Mouse (Mus musculus) thymus, adult 2 months (tissue): ENCODE data around the gene Olfr67.

Experiments used
- CTCF ChIP-seq: fragments of 200-500 bp; IDR thresholded peaks from 2 replicates; pipeline ENCODE4 v1.5.1; 2012; ENCODE audit warnings: mild to moderate bottlenecking, control low read depth, low read length, moderate library complexity, borderline replicate concordance; ENCODE audit not compliant: control insufficient read depth, poor library complexity, insufficient read depth; ENCODE audit errors: extremely low read depth
- POLR2A ChIP-seq: fragments of 200-500 bp; IDR thresholded peaks from 2 replicates; pipeline ENCODE4 v1.6.1; 2012; ENCODE audit warnings: mild to moderate bottlenecking, low read length, control low read depth, moderate library complexity; ENCODE audit not compliant: control insufficient read depth, poor library complexity, insufficient read depth; ENCODE audit errors: extremely low read depth

GRCm38 (mm10) chr7:103792669-103793388 is 1.2 kb upstream of the Olfr67 start:
- TF ChIP-seq POLR2A = no peak
- no peak for TF ChIP-seq CTCF
